Comparison of ENCODE assay signal across 8 mouse cellular contexts in the genomic region with DNA sequence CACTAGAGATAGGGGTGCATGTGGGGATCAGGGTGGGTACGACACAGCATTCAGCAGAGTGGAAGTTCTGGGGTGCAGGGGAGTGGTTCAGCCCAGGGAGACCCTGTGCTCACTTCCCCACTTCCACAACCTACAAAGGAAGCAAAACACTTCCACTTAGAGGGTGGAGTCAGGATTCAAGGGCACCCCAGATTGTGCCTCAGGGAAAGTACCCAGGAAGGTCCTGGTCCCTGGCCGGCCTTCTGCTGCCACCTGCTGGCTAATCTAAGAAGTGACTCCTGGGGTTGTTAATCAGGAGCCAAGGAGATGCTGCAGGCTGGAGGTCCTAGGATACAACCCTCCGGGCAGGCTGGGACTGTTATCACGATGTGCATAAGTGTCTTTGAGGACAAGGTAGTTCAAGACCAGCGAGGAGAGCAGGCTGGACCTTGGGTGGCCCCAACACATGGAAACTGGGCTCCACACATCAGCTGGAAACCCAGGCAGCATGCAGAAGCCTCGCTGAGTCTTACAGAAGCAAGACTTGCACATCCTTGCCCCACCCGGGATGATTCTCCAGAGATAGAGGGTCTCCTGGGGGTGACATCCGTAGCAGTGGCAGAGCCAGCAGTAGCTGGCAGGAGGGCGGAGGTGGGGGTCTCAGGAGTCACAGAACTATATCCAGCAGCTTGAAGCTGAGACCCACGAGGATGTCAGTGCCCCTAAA. TPM values are rescaled to one million over a fixed set of nuclear protein-coding genes. Genes with fewer than 3 reads are reported as not detected.
DNase-seq lines count a peak whose midpoint lies in the region; ATAC-seq lines count a peak whose summit lies in the region.

No protein-coding gene starts in this region.

- DNase-seq in adipocyte (ENCODE audit: low spot score), result peak; percentile 86
- DNase-seq in cerebellum, postnatal 36 days, result peak; percentile 89 to 94
- DNase-seq in gastrocnemius, adult 18-20 months (ENCODE audit: low spot score), result peak; percentile 90
- DNase-seq in induced T-regulatory cell, adult 2 months (ENCODE audit: low read depth), result peak; percentile 82
- peak; percentile 72 to 81 for DNase-seq in left cerebral cortex, adult 8-10 months (ENCODE audit: low spot score in 2 of 2)
- peak; percentile 81 for DNase-seq in right cerebral cortex, postnatal 4 days
- DNase-seq in urinary bladder, postnatal 4 days (ENCODE audit: low spot score in 2 of 2), result peak; percentile 80 to 89

- H3K4me3 ChIP-seq in midbrain, embryonic 12.5 days, result no peak overlapping the region

- 43% methylated on average over 10 of the region's 10 CpGs for WGBS in midbrain, embryonic 12.5 days

- no peaks in the 10 kb centered on the region for H3K4me1 ChIP-seq in midbrain, embryonic 12.5 days

- H3K27ac ChIP-seq in midbrain, embryonic 12.5 days (replicated peaks), result no peak overlapping the region

- H3K36me3 ChIP-seq in midbrain, embryonic 12.5 days, result peaks cover 6% of the 10 kb centered on the region; the same call in 1 of the 2 replicates

- peaks cover 32% of the 10 kb centered on the region for H3K27me3 ChIP-seq in midbrain, embryonic 12.5 days

- no peak overlapping the region for H3K9ac ChIP-seq in midbrain, embryonic 12.5 days (replicated peaks)

- ATAC-seq in midbrain, embryonic 12.5 days (ENCODE audit: low FRiP score, low read depth), result peak; percentile 45

- H3K4me2 ChIP-seq in midbrain, embryonic 12.5 days (replicated peaks), result no peak overlapping the region

- H3K9me3 ChIP-seq in midbrain, embryonic 12.5 days, result no peaks in the 10 kb centered on the region

RNA-seq across cellular contexts. Expression of a gene that starts 25.4 kb away (rescaled TPM):
- 10 to 100 TPM; 21.9 to 22.2 TPM for total RNA-seq in gastrocnemius, adult 18-20 months (2021)
- total RNA-seq in left cerebral cortex, adult 8-10 months (2022), result 1 to 10 TPM; 2.8 to 3.6 (median 3.3) TPM
- 0.75 and 0.79 TPM in 2 replicates for polyA plus RNA-seq in midbrain, embryonic 12.5 days (2016; fragmentation: Nextera tagmentation; extraction: Ambion mirVana)

Comparison
In these comparisons a context has a peak if more than half of its experiments do, and no peak if none do; other contexts are left out.
1. RNA of a gene that starts 25.4 kb away (total RNA-seq): 21.9 to 22.2 TPM in gastrocnemius, adult 18-20 months; 2.8 to 3.6 TPM in left cerebral cortex, adult 8-10 months; every median in the first group is over 4 times any median in the second.
2. Peak in every context shown above with its lines, with median percentiles within 50 percentile points of each other: DNase-seq.